Mouse (Mus musculus) kidney, embryonic 14.5 days (tissue): ENCODE measurements around the gene Gm4778. TPM values are rescaled to one million over a fixed set of nuclear protein-coding genes. Genes with fewer than 3 reads are reported as not detected.
"Not testable (repeated sequence)": the region's sequence is repeated elsewhere in the genome, so short reads cannot be mapped to it uniquely, and the experiment has no call there.

Experiments
- ATAC-seq: fragments of 200-750 bp; cut with Nextera tagmentation; 2 replicates; pipeline ENCODE4 v1.8.0; 2017; ENCODE audit warnings: moderate number of reproducible peaks, mild to moderate bottlenecking, moderate TSS enrichment, moderate library complexity; ENCODE audit not compliant: low FRiP score, low TSS enrichment
- H3K27ac ChIP-seq: fragments of 300-500 bp; sonication (generic); 2 replicates; pipeline ENCODE4 v1.5.1; 2014; ENCODE audit warnings: low read depth, mild to moderate bottlenecking, low read length, moderate library complexity, mixed read lengths
- H3K27me3 ChIP-seq: fragments of 300-500 bp; sonication (generic); 2 replicates; pipeline ENCODE4 v1.6.1; 2014; ENCODE audit warnings: mild to moderate bottlenecking, low read length; ENCODE audit not compliant: control insufficient read depth, insufficient read depth
- H3K36me3 ChIP-seq: fragments of 300-500 bp; sonication (generic); 2 replicates; pipeline ENCODE4 v1.6.1; 2014; ENCODE audit warnings: low read length, mixed read lengths; ENCODE audit not compliant: control insufficient read depth, insufficient read depth
- H3K4me1 ChIP-seq: fragments of 300-500 bp; sonication (generic); 2 replicates; pipeline ENCODE4 v1.6.1; 2014; ENCODE audit warnings: low read length, mixed read lengths; ENCODE audit not compliant: control insufficient read depth, insufficient read depth
- H3K4me2 ChIP-seq: fragments of 300-500 bp; sonication (generic); replicated peaks from 2 replicates; pipeline ENCODE4 v1.6.1; 2014; ENCODE audit warnings: low read depth, mild to moderate bottlenecking, low read length
- H3K4me3 ChIP-seq: fragments of 300-500 bp; sonication (generic); 2 replicates; pipeline ENCODE4 v1.5.1; 2014; ENCODE audit warnings: mild to moderate bottlenecking, low read length
- H3K9ac ChIP-seq: fragments of 300-500 bp; sonication (generic); 2 replicates; pipeline ENCODE4 v1.6.1; 2014; ENCODE audit warnings: low read depth, mild to moderate bottlenecking, low read length, moderate library complexity
- H3K9me3 ChIP-seq: fragments of 300-500 bp; sonication (generic); 2 replicates; pipeline ENCODE4 v1.6.1; 2016; ENCODE audit warnings: low read length; ENCODE audit not compliant: control insufficient read depth
- WGBS: fragments of 180-500 bp; shearing (Covaris S2); extraction: QIAGEN DNeasy Blood & Tissue Kit; methylation state at CpG from one replicate; pipeline ENCODE4 v1.1.7; 2014; 5-methylcytosine and 5-hydroxymethylcytosine counted together
- polyA plus RNA-seq: library from polyadenylated mRNA; unstranded; fragments of >200 nt; fragmentation: Nextera tagmentation; extraction: Ambion mirVana; gene quantifications from 2 replicates; pipeline ENCODE4 v1.2.1, GENCODE M21; 2014

The Gm4778 gene
- polyA plus RNA-seq: not detected in 2 replicates

DNA sequence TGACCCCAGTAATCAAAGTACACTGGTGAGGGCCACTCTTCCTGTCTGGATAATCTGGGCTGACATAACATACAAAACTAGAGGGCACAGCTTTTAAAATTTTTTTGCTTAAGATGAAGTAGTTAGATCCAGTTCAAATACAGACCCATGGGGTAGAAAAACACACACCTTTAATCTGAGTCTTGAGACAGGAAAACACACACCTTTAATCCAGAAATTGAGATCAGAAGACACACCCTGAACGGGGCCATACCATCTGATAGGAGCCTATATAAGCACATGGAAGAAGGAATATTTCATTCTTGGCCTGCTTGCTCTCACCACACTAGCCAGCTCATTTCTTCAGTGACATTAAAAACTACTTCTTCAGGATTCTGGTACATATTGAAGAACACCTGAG lies at the start of gene Gm4778:
TSS of gene Gm4778 (plus strand) at position 301 of the 400 bp plus-strand sequence.
- WGBS: 80% methylated on average over 1 of the region's 1 CpGs
- H3K4me1 ChIP-seq, H3K4me3 ChIP-seq, H3K36me3 ChIP-seq, H3K27me3 ChIP-seq, ATAC-seq, H3K9ac ChIP-seq, H3K27ac ChIP-seq, H3K4me2 ChIP-seq, H3K9me3 ChIP-seq: not testable (repeated sequence)

DNA sequence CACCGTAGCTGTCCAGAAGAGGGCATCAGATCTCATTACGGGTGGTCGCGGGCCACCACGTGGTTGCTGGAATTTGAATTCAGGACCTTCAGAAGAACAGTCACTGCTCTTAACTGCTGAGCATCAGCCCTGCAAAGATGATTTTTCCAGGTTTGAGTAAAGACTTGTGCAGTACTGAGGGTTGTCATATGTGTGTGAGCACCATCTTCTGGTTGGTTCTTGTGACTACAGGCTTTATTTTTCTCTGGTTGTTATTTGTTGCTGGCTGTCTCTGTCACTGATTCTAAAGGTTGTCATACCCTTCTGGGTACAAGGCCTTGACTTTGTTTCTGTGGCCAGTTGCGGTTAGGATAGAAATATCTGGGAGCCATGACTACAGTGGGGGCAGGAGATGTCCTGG lies 3.2 kb upstream of the Gm4778 start:
- Histone ChIP-seq H3K36me3 (no peaks in the 10 kb centered on the region), H3K9me3 (no peaks in the 10 kb centered on the region), H3K27ac (no peak overlapping the region), H3K9ac (no peak overlapping the region), H3K4me1 (no peaks in the 10 kb centered on the region), H3K4me3 (no peak overlapping the region), H3K27me3 (no peaks in the 10 kb centered on the region), H3K4me2 (no peak overlapping the region)
- 42% methylated on average over 6 of the region's 6 CpGs for WGBS
- ATAC-seq: no peak

- Histone ChIP-seq H3K27me3 (no peaks in the 10 kb centered on the region), H3K9me3 (no peaks in the 10 kb centered on the region), H3K27ac (no peak overlapping the region), H3K9ac (no peak overlapping the region), H3K36me3 (no peaks in the 10 kb centered on the region), H3K4me3 (no peak overlapping the region), H3K4me1 (no peaks in the 10 kb centered on the region), H3K4me2 (no peak overlapping the region)
- 86% methylated on average over 11 of the region's 11 CpGs for WGBS
- ATAC-seq: no peak
Measured at GRCm38 (mm10) chr3:94275991-94276390, 12.2 kb downstream of the Gm4778 start.

DNA sequence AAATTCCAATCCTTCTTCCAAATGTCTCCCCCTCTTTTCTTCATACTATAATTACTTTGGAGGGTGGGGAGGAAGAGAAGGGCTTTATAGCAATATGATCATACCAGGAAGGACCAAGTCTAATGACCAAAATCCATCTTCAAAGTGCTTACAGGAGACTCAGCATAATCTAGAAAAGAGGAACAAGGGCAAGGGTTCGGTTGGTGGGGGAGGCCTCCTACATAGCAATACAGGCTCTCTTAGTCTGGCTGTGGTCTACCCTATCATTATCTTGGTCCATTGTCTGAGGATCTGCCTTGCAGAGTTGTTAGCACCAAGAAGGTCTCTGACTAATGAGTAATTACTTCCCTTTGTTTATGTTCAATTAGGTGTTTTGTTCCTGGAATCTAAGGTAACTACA lies 41.6 kb downstream of the Gm4778 start:
- WGBS: 76% methylated on average over 1 of the region's 1 CpGs
- Histone ChIP-seq H3K9ac (no peak overlapping the region), H3K9me3 (no peaks in the 10 kb centered on the region), H3K4me3 (no peak overlapping the region), H3K27ac (no peak overlapping the region), H3K27me3 (no peaks in the 10 kb centered on the region), H3K36me3 (no peaks in the 10 kb centered on the region), H3K4me2 (no peak overlapping the region), H3K4me1 (no peaks in the 10 kb centered on the region)
- ATAC-seq: no peak

DNA sequence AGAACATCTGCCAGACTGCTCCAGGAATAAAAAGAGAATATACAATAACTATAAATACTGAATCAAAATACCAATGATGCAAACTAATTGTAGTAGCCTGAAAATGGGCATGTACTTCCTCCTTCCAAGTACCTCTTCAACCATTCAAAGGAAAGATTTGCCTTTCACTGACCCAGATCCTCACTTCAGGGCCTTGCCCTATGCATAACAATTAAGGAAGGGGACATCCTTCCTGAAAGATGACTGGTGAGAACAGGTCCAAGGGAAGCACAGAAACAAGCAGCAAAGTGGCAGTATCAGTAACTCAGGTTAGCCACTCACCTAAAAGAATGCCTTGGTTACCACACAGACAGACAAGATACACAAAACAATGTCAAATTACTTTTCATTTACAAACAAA lies 43.1 kb downstream of the Gm4778 start:
- H3K9ac ChIP-seq: no peak overlapping the region
- H3K27ac ChIP-seq: no peak overlapping the region
- H3K27me3 ChIP-seq: no peaks in the 10 kb centered on the region
- H3K4me2 ChIP-seq: no peak overlapping the region
- no peak overlapping the region for H3K4me3 ChIP-seq
- H3K9me3 ChIP-seq: no peaks in the 10 kb centered on the region
- ATAC-seq: no peak
- H3K4me1 ChIP-seq: 0 out of 2 replicates have a peak, but pooled peaks cover 2% of the 10 kb centered on the region
- H3K36me3 ChIP-seq: no peaks in the 10 kb centered on the region

DNA sequence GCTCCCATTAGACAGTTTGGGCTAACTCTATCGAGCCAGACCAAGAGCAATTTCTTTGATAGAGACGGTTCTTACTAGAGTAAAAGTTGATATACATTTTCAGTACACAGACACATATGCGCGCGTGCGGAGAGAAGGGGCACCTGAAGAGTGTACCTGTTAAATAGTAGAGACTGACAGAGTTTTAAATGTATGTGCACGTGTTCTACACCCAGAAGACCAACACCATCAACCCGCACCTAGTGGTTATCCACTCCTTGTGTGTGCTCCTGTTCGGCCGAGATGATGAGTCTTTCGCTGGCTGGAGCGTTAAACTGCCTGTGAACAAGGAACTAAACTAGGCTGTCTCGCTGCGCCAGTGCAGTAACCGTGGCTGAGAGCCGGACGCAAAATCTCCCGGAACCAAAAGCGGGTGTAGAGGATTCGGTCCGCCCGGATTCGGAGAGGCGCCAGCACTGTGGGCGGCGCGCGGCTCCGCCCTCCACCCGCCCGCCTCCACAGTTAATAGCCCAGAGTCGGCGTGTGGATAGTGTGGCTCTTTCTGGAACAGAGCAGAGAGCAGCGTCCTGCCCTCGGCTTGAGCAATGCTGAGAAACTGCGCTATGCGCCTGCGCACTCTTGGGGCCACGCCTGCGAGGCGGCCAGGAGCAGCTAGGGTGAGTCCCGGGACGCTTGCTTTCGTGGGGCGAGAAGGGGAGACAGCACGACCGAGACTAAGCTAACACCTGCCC lies 46.0 kb downstream of the Gm4778 start, which contains the start of gene Them4:
TSS of gene Them4 (plus strand) at position 457 of the 731 bp plus-strand sequence.
- H3K27ac ChIP-seq: peak within 1 kb of the TSS; percentile 55
- WGBS: 2% methylated on average over 47 of the region's 47 CpGs
- H3K36me3 ChIP-seq: no peaks in the 10 kb centered on the region
- H3K4me1 ChIP-seq: 0 out of 2 replicates have a peak, but pooled peaks cover 2% of the 10 kb centered on the region
- peak; percentile 100 for ATAC-seq
- H3K9me3 ChIP-seq: no peaks in the 10 kb centered on the region
- H3K4me2 ChIP-seq: peak within 1 kb of the TSS; percentile 63
- H3K4me3 ChIP-seq: peak within 1 kb of the TSS; percentile 60
- H3K9ac ChIP-seq: peak within 1 kb of the TSS; percentile 53
- no peaks in the 10 kb centered on the region for H3K27me3 ChIP-seq

DNA sequence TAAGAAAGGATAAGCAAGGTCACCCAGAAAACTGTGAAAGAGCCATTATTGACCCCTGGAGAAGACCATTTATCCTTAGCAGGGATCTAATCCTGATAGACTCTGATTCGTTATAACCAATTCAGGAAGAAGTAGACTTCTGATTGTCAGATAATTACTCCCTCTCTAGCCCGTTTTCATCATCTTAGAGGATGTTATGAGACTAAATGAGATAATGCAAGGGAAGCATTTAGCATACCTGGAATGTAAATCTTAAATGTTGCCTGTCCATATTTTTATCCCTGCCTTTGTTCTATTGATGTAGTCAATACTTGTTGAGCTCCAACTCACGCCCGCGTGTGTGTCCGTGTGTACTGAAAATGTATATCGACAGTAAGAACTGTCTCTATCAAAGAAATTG lies 46.7 kb downstream of the Gm4778 start:
- Histone ChIP-seq H3K9me3 (no peaks in the 10 kb centered on the region), H3K27me3 (no peaks in the 10 kb centered on the region), H3K36me3 (no peaks in the 10 kb centered on the region), H3K4me1 (0 out of 2 replicates have a peak, but pooled peaks cover 2% of the 10 kb centered on the region), H3K4me2 (peak overlapping the region; percentile 63), H3K27ac (peak overlapping the region; percentile 49; the same call in 1 of the 2 replicates), H3K9ac (peak overlapping the region; percentile 53), H3K4me3 (peak overlapping the region; percentile 60)
- WGBS: 48% methylated on average over 7 of the region's 7 CpGs
- ATAC-seq: no peak

DNA sequence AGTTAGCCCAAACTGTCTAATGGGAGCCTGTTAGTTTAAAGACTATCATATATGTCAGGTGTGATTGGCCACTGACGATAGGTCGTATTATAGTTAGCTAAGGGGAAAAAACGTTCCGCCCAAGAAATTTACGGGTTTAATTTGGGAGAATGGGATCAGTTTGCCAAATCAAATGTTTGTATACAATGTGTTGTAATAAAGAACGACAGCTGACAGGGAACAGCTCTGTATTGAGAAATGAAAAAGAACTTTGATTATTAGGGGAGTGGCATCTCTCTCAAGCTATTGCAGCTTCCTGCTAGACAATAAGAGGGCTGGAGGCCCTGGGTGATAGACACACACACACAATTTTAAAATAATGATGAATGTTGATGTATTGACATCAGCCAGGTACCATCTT lies 47.1 kb downstream of the Gm4778 start:
- no peaks in the 10 kb centered on the region for H3K27me3 ChIP-seq
- H3K27ac ChIP-seq: no peak overlapping the region
- H3K9ac ChIP-seq: no peak overlapping the region
- H3K4me1 ChIP-seq: 0 out of 2 replicates have a peak, but pooled peaks cover 2% of the 10 kb centered on the region
- WGBS: 73% methylated on average over 6 of the region's 6 CpGs
- H3K36me3 ChIP-seq: no peaks in the 10 kb centered on the region
- H3K4me3 ChIP-seq: peak overlapping the region; percentile 60
- no peaks in the 10 kb centered on the region for H3K9me3 ChIP-seq
- no peak for ATAC-seq
- peak overlapping the region; percentile 63 for H3K4me2 ChIP-seq

- Histone ChIP-seq H3K36me3 (no peaks in the 10 kb centered on the region), H3K27ac (no peak overlapping the region), H3K4me2 (peak overlapping the region; percentile 63; the same call in 1 of the 2 replicates), H3K4me1 (0 out of 2 replicates have a peak, but pooled peaks cover 2% of the 10 kb centered on the region), H3K27me3 (no peaks in the 10 kb centered on the region), H3K9me3 (no peaks in the 10 kb centered on the region), H3K4me3 (no peak overlapping the region), H3K9ac (no peak overlapping the region)
- 89% methylated on average over 4 of the region's 4 CpGs for WGBS
- ATAC-seq: no peak
Measured at GRCm38 (mm10) chr3:94311376-94311775, 47.5 kb downstream of the Gm4778 start.
